Mouse (Mus musculus): ENCODE measurements around the gene Dnase1l2. TPM values are rescaled to one million over a fixed set of nuclear protein-coding genes. Genes with fewer than 3 reads are reported as not detected.

Dnase1l2 gene
- polyA plus RNA-seq, 1 experiment from 2014 or later, result 0.73 TPM

GRCm38 (mm10) chr17:24416051-24416652 lies 26.8 kb downstream of the Dnase1l2 start:
- peak overlapping the region; percentile 93 for H3K9ac ChIP-seq (ENCODE audit: low read depth, low read length)
- peak overlapping the region; percentile 16; the same call in 1 of the 2 replicates for H3K27ac ChIP-seq (ENCODE audit: low read depth, low read length)
- no peaks in the 10 kb centered on the region for H3K9me3 ChIP-seq (ENCODE audit: control insufficient read depth)
- TF ChIP-seq CTCF (IDR thresholded peaks at IDR 0.05; ENCODE audit: low read depth), result no peak
- H3K36me3 ChIP-seq (ENCODE audit: control insufficient read depth, insufficient read depth), result peaks cover 33% of the 10 kb centered on the region
- 0 out of 2 replicates have a peak, but pooled peaks cover 4% of the 10 kb centered on the region for H3K4me1 ChIP-seq (replicated peaks; ENCODE audit: control insufficient read depth, insufficient read depth, low read length)
- peak overlapping the region; percentile 85 for H3K4me3 ChIP-seq (ENCODE audit: low read depth, low read length)
- ATAC-seq, result no peak
- WGBS, result 65% methylated on average over 3 of the region's 3 CpGs
- peak overlapping the region; percentile 67 for H3K4me2 ChIP-seq (replicated peaks; ENCODE audit: low read depth)
- H3K27me3 ChIP-seq (replicated peaks; ENCODE audit: control insufficient read depth, insufficient read depth, low read length), result no peaks in the 10 kb centered on the region

DNA sequence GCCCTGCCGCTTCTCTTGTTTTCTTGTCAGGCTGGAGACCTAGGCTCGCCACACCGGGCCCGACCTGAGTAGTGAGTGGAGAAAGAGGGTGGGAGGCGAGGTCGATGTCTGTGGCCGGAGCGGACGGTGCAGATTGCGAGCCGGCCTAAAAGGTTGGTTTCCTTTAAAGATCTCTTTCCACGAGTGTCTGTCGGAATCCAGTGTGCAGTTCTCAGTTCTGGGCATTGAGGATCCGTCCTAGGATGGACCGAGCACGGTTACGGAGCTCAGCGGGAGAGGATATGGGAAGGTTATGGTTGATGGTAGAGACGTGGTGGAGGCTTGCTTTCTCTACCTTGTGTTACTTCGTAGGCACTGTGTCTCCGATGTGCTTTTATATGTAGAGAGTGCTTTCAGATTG lies 27.9 kb downstream of the Dnase1l2 start:
- no peak for TF ChIP-seq CTCF (IDR thresholded peaks at IDR 0.05; ENCODE audit: low read depth)
- no peak for ATAC-seq
- no peaks in the 10 kb centered on the region for H3K27me3 ChIP-seq (replicated peaks; ENCODE audit: control insufficient read depth, insufficient read depth, low read length)
- peak overlapping the region; percentile 85 for H3K4me3 ChIP-seq (ENCODE audit: low read depth, low read length)
- H3K36me3 ChIP-seq (ENCODE audit: control insufficient read depth, insufficient read depth), result peaks cover 29% of the 10 kb centered on the region
- no peaks in the 10 kb centered on the region for H3K9me3 ChIP-seq (ENCODE audit: control insufficient read depth)
- WGBS, result under 1% methylated on average over 21 of the region's 21 CpGs
- H3K9ac ChIP-seq (ENCODE audit: low read depth, low read length), result peak overlapping the region; percentile 93
- H3K27ac ChIP-seq (ENCODE audit: low read depth, low read length), result peak overlapping the region; percentile 94
- H3K4me1 ChIP-seq (replicated peaks; ENCODE audit: control insufficient read depth, insufficient read depth, low read length), result 0 out of 2 replicates have a peak, but pooled peaks cover 4% of the 10 kb centered on the region
- H3K4me2 ChIP-seq (replicated peaks; ENCODE audit: low read depth), result peak overlapping the region; percentile 67

DNA sequence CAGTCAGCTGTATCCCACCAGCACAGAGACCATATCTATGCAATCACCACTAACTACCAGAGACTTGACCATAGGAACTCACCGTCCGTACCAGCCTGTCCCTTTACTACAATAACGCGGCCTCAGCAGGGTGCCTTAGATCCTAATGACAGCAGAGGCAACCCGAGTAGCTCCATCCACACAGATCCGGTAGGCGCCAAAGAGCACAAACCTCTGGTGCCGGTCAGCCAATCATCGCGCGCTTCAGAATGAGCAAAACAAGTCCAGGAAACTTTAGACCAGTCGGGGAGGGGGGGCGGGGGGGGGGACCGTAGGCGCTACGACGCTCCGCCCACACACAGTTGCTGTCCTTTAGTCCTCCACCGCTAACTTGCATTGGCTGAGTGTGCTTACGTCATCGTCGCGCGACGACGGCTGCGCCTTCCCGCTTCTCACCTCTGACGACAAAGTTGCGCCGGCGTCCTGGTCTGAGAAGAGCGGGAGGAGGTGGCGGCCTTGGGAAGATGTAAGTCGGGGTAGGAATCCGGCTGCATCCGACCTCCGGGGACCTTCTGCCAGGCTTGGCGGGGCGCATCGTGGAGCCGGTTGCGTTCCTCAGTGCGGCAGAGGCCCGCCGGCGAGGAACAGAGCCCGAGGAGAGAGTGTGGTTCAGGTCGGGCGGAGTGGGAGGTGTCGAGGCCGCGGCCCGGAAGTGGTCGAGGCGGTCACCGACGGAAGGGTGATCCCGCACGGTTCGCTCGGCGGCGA lies 28.5 kb downstream of the Dnase1l2 start, which contains the start of gene Rnps1:
Gene Rnps1, plus strand, starts transcription at position 336 of the 747 bp plus-strand sequence.
- Histone ChIP-seq H3K9me3 (ENCODE audit: control insufficient read depth) (no peaks in the 10 kb centered on the region), H3K27ac (ENCODE audit: low read depth, low read length) (peak within 1 kb of the TSS; percentile 94), H3K4me2 (replicated peaks; ENCODE audit: low read depth) (peak within 1 kb of the TSS; percentile 67), H3K36me3 (ENCODE audit: control insufficient read depth, insufficient read depth) (peaks cover 29% of the 10 kb centered on the region), H3K27me3 (replicated peaks; ENCODE audit: control insufficient read depth, insufficient read depth, low read length) (no peaks in the 10 kb centered on the region), H3K4me1 (replicated peaks; ENCODE audit: control insufficient read depth, insufficient read depth, low read length) (0 out of 2 replicates have a peak, but pooled peaks cover 4% of the 10 kb centered on the region), H3K9ac (ENCODE audit: low read depth, low read length) (peak within 1 kb of the TSS; percentile 93), H3K4me3 (ENCODE audit: low read depth, low read length) (peak within 1 kb of the TSS; percentile 85)
- ATAC-seq, result peak; percentile 91
- TF ChIP-seq CTCF (IDR thresholded peaks at IDR 0.05; ENCODE audit: low read depth), result peak; percentile 34; the same call in 1 of the 2 replicates
- WGBS, result under 1% methylated on average over 64 of the region's 64 CpGs

DNA sequence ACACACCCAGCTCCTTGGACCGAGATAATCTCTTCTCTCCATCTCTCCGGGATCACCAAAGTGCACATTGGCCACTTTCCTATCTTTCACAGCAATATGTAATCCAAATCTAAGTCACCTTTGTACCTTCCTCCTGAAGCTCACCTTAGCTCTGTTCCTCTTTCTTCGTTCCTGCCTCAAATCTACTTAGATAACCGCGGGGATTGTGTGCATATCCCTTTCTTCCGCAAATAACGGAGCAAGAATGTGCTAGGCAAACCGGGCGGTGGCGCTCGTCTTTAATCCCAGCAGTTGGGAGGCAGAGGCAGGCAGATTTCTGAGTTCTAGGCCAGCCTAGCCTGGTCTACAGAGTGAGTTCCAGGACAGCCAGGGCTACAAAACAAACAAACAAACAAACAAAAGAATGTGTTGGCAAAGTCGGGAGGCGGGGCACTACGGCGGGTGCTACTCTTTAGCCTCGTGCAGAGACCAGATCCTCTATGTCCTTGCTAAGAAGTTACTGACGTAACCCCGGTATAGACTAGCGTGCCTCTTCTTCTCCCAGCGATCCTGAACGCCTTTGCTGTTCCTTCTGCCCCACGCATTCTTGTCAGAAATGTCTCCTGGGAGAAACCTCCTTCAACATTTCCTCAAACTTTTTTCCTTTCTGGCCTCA lies 29.2 kb downstream of the Dnase1l2 start:
- Histone ChIP-seq H3K4me1 (replicated peaks; ENCODE audit: control insufficient read depth, insufficient read depth, low read length) (0 out of 2 replicates have a peak, but pooled peaks cover 4% of the 10 kb centered on the region), H3K4me2 (replicated peaks; ENCODE audit: low read depth) (peak overlapping the region; percentile 67), H3K9me3 (ENCODE audit: control insufficient read depth) (no peaks in the 10 kb centered on the region), H3K36me3 (ENCODE audit: control insufficient read depth, insufficient read depth) (peaks cover 29% of the 10 kb centered on the region), H3K4me3 (ENCODE audit: low read depth, low read length) (peak overlapping the region; percentile 85), H3K27me3 (replicated peaks; ENCODE audit: control insufficient read depth, insufficient read depth, low read length) (no peaks in the 10 kb centered on the region), H3K9ac (ENCODE audit: low read depth, low read length) (peak overlapping the region; percentile 53), H3K27ac (ENCODE audit: low read depth, low read length) (peak overlapping the region; percentile 94)
- peak; percentile 62 for TF ChIP-seq CTCF (IDR thresholded peaks at IDR 0.05; ENCODE audit: low read depth)
- WGBS, result 12% methylated on average over 22 of the region's 22 CpGs
- ATAC-seq, result peak; percentile 40

DNA sequence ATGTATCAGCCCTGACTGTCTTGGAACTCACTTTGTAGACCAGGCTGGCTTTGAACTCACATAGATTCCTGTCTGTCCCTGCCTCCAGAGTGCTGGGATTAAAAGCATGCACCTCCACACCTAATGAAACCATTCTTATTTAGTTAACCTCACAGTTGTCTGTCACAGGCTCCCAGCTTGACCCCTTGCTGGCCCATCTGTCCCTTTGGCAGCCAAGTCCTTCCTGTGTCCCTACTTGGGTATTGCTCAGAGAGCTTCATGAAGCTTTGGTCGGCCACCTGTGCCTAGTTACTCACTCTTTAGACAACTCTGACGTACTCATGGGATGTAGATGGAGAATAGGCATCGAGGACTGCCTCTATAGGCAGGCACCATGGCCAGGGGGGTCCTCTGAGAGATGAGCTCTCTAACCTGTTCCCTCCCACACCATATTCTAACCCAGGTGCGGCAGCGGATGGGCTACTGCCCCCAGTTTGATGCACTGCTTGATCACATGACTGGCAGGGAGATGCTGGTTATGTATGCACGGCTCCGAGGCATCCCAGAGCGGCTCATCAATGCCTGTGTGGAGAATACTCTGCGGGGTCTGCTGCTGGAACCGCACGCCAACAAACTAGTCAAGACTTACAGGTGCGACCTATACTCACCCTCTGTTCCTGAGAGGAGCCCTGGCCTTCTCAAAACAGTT lies 35.6 kb downstream of the Dnase1l2 start:
- Histone ChIP-seq H3K36me3 (ENCODE audit: control insufficient read depth, insufficient read depth) (peaks cover 63% of the 10 kb centered on the region), H3K4me1 (replicated peaks; ENCODE audit: control insufficient read depth, insufficient read depth, low read length) (no peaks in the 10 kb centered on the region), H3K4me2 (replicated peaks; ENCODE audit: low read depth) (no peak overlapping the region), H3K9me3 (ENCODE audit: control insufficient read depth) (no peaks in the 10 kb centered on the region), H3K27ac (ENCODE audit: low read depth, low read length) (no peak overlapping the region), H3K4me3 (ENCODE audit: low read depth, low read length) (no peak overlapping the region), H3K27me3 (replicated peaks; ENCODE audit: control insufficient read depth, insufficient read depth, low read length) (no peaks in the 10 kb centered on the region), H3K9ac (ENCODE audit: low read depth, low read length) (no peak overlapping the region)
- ATAC-seq, result no peak
- TF ChIP-seq CTCF (IDR thresholded peaks at IDR 0.05; ENCODE audit: low read depth), result no peak
- WGBS, result 90% methylated on average over 12 of the region's 12 CpGs
